Mouse (Mus musculus) embryo, embryonic 11 days (tissue): Measurements from ENCODE around the gene Cdca5.
"Not testable (repeated sequence)": the region's sequence is repeated elsewhere in the genome, so short reads cannot be mapped to it uniquely, and the experiment has no call there.

Source experiments
- DNase-seq: peaks from one replicate; pipeline ENCODE4 v3.0.0-alpha.2; 2015

Cdca5 gene

DNA sequence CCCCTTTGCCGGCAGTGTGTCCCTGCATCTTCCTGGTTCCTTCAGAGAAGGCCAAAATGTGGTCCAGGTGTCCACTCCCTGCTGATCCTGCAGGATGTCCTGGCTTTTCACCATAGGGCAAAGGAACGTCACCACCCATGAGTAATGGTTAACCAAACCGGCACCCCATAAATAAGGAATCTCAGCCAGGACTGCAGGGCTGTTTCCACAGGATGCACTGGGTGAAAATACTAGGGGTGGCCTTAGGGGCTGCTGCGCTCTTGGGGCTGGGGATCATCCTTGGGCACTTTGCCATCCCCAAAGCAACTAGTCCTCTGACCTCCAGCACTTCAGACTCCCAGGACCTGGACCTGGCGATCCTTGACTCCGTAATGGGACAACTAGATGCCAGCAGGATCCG is 20.8 kb downstream of the Cdca5 start, which contains the start of gene Naaladl1:
TSS of gene Naaladl1 (plus strand) at position 197 of the 400 bp plus-strand sequence.
- DNase-seq, result no peak

DNA sequence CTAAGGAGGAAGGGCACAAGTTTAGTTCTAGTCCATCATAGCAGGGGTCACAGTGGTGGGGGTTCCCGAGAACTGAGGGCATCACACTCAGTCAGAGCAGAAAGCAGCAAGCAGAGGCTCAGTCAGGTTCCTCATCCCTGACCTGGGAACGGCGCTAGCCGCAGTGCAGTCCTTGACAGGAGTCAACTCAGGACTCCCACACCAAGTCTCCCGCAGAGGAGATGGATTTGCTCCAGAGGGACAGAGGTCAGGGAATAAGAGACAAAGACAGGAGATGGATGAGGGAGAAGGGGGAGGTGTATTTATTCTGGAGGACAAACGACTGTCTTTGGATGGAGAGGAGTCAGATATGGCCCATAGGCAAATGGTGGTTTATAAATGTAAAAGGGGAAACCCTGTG is 28.3 kb downstream of the Cdca5 start:
- DNase-seq, result no peak

GRCm38 (mm10) chr19:6116113-6116850 is 31.5 kb downstream of the Cdca5 start:
- DNase-seq, result no peak

DNA sequence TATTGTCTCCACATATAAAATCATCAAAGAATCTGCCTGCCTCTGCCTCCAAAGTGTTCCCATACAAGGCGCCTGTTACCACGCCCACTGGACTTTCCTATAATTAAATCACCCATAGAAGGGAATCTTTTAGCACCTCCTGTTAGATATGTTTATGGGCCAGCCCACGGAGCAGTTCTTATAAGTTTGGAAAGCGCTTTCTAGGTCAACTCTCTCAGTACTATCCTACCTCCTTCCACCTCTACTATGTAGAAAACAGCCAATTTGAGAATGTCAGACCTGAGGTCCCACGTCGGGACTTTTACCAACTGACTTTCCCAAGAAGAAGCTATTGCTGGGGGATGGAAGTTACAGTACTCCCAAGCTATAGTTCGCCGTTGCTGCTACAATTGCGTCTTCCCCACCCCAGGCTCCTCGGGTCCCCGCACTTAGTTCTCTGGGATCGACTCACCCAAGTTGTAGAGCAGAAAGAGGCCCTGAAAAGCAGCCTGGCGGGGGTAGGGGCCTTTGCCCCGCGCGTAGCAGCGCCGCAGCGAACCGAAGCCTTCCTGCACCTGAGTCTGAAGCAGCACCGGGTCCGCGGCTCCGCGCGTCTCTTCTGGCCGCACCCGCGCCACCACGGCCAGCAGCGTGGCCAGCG is 32.7 kb downstream of the Cdca5 start:
- peak; percentile 7 for DNase-seq

DNA sequence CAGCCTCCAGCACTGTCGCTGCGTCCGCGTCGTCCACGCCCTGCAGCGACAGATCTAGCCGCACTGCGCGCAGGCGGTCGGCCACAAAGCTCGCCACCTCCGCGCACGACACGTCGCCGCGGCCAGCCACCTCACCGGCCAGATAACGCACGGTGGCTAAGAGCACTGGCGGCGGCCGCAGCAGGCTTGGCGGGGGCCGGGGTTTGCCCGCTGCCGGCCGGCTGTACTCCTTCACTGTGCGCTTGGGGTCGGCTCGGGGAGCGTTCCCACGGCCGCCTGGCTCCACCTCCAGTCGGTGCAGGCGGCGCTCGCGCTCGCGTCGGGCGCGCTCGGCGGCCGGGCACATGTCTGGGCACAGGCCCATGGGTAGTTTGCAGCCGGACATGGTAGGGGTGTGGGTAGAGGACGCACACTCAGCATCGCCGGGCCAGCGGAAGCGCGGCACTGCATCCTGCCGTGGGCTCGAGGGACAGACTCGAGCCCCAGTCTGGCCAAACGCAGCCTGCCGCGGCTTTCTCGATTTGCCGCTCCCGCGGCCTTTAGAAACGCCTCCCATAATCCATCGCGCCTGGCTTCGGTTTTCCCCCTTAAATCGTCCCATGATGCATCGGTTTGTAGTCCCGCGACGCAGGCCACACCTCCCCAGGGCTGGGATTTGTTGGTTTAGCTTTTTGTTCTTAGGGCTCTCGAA is 33.3 kb downstream of the Cdca5 start, which contains the start of gene Sac3d1:
TSS of gene Sac3d1 (minus strand) at position 665 of the 691 bp plus-strand sequence.
- peak; percentile 97 for DNase-seq

GRCm38 (mm10) chr19:6118677-6119185 is 33.9 kb downstream of the Cdca5 start:
- DNase-seq, result peak; percentile 35

GRCm38 (mm10) chr19:6121761-6122160 is 37.0 kb downstream of the Cdca5 start:
- no peak for DNase-seq

DNA sequence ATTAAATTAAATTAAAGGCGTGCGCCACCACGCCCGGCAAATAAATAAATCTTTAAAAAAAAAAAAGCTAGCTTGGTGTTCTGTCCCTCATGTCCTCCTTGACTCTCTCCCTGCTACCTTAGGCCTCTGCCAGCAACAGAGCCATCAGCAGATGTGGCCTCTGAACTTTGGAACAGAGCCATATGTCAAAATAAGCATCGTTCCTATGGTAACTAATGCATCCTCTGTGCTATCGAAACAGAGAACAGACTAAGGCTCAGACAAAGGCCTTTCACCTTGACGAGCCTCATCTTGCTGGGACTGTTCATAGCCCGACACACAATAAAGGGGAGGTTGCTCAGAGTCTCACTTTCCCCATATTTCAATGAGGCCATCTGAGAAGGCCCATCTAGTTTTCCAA is 38.5 kb downstream of the Cdca5 start:
- DNase-seq, result peak; percentile 58

GRCm38 (mm10) chr19:6124898-6125297 is 40.1 kb downstream of the Cdca5 start:
- no peak for DNase-seq

GRCm38 (mm10) chr19:6126289-6126688 is 41.5 kb downstream of the Cdca5 start:
- DNase-seq, result peak; percentile 61

DNA sequence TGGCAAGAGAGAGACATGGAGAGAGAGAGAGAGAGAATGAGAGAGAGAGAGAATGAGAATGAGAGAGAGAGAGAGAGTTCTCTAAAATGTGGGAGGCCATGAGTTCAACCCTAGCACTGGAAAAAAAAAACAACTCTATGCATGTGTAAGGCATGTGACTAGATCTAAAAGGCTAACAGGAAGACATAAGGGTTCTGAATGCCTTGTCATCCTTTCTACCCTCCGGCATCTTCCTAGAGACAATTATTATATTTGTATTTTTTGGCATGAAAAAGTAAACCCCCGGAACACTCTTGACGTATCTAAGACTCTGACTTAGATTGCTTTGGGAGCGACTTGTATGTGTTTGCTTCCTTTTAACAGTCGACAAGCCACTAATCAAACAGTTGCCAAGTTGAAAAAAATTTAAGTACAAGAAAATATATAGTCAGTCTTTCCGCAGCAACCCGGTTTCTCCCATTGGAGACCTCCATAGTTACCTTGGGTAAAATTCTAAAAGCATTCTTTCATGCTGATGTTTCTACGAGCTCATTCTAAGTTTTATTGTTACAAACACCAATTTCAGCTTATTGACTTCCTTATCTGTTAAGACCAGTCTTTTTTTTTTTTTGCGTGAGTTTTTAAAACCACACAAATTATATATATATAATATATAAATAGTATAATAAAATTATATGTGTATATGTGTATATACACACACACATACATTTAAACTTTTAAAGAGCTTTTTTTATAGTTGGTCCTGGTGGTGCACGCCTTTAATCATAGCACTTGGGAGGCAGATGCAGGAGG is 42.2 kb downstream of the Cdca5 start:
- DNase-seq, result no peak

- DNase-seq, result peak; percentile 96
Observed at GRCm38 (mm10) chr19:6127760-6128341, 43.1 kb downstream of the Cdca5 start, which contains the start of gene Snx15. Gene Snx15, minus strand, starts transcription at chr19:6128304.

DNA sequence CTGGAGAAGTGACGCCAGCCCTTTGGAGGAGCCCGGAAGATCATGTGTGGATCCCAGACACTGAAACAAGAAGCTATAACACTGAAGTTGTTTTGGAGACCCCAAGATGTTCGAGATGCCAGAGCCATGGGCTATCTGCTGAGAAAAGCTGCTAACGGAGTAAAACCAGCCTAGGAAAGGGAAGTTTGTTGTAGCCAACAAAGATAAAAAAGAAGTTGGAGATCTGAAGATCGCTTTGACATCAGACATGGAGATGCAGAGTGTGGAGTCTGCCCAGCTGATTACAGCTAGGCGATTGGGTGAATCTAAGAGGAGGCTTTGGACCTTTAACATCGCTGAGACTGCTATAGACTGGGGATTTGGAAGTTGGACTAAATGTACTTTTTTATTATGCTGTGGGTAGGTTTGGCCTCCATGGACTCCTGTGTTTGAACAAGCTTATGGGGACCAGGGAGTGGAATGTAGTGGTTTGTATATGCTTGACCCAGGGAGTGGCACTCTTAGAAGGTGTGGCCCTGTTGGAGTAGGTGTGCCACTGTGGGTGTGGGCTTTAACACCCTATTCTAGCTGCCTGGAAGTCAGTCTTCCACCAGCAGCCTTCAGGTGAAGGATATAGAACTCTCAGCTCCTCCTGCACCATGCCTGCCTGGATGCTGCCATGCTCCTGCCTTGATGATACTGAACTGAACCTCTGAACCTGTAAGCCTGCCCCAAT is 45.8 kb downstream of the Cdca5 start:
- not testable (repeated sequence) for DNase-seq

- no peak for DNase-seq
Observed at GRCm38 (mm10) chr19:6132171-6132827, 47.5 kb downstream of the Cdca5 start.

GRCm38 (mm10) chr19:6133197-6133596 is 48.4 kb downstream of the Cdca5 start:
- DNase-seq, result not testable (repeated sequence)

GRCm38 (mm10) chr19:6136397-6136796 is 51.6 kb downstream of the Cdca5 start:
- DNase-seq, result no peak

GRCm38 (mm10) chr19:6139701-6140100 is 54.9 kb downstream of the Cdca5 start:
- no peak for DNase-seq

GRCm38 (mm10) chr19:6140374-6140677 is 55.5 kb downstream of the Cdca5 start:
- DNase-seq, result no peak

DNA sequence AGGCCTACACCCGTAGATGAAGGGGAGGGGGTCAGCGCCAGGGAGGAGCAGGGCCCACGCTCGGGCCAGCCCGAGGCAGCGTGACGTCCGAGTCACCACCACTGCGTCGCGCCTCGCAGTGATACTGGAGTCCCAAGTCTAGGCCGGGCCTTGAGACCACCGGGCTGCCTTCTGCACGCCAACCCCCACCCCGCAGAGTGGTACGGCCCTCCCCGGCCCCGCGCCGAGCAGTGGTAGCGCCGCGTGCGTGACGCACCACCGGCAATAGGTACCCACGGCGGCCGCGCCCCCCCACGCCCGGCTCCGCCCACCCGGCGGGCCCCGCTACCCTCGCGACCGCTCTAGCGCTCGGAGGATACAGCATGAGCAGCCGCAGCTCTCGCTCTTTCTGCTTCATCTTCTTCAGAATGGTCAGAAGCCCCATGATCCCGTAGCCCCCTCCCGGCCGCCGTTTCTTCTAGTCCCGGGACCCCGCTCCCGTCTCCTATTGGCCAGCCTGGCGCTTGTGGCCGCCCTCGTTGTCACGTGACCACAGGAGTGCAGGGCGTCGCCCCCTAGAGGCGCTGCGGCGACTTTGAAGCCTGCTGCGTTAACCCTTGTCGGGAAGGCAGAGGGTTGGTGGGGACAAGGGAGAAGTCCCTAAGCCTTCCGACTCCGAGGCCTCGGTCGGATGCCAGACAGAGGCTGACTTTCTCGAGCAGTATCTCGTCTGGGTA is 56.1 kb downstream of the Cdca5 start, which contains the start of gene Batf2:
TSS of gene Batf2 (plus strand) at position 306 of the 716 bp plus-strand sequence.
- DNase-seq, result peak; percentile 98

DNA sequence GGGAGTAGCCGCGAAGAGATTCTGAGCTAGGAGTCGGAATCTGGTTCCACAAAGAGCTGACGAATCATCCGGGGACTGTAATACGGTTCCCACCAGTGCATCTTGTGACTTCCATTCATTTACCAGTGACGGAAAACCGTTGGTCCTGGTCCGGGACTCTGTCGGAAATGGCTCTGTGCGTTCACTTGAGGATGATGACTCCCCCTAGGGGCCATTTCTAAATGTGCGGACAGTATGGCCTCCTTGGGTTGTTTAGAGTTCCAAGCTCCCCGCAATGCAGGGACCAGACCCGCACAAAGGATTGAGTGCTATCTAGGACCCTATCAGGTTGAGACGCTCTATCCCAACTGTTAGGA is 56.6 kb downstream of the Cdca5 start, which contains the start of gene Arl2:
TSS of gene Arl2 (minus strand) at position 155 of the 356 bp plus-strand sequence.
- DNase-seq, result peak; percentile 93
